ENCODE assay signal across 8 mouse cellular contexts in the genomic region with DNA sequence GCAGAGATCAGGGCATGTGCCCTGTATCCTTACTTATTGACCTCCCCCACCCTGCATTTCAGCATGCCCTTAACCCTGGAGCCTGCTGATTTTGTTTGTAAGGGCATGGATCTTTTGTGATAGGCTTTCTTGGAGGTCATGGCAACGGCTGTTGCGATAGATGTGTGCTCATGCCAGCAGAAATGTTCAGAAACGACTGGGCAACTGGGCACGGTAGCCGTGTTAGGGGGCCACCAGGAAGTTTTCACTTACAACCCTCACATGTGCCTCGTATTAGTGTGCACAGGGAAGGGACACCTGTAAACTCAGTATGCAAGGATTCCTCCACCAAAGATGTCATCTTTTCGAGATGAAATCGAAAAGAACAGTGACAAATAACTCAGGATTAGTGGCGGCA. TPM values are rescaled to one million over a fixed set of nuclear protein-coding genes. Genes with fewer than 3 reads are reported as not detected.
DNase-seq lines count a peak whose midpoint lies in the region; ATAC-seq and TF ChIP-seq lines count a peak whose summit lies in the region.

No protein-coding gene starts in this region.

- H3K4me1 ChIP-seq in limb, embryonic 14.5 days (ENCODE audit: control insufficient read depth, insufficient read depth, low read length), result peaks cover 12% of the 10 kb centered on the region
- H3K4me1 ChIP-seq in stomach, embryonic 16.5 days (ENCODE audit: control insufficient read depth, insufficient read depth, low read length), result peaks cover 11% of the 10 kb centered on the region

- H3K4me3 ChIP-seq in limb, embryonic 14.5 days (replicated peaks; ENCODE audit: low read length), result peak overlapping the region; percentile 46
- H3K4me3 ChIP-seq in stomach, embryonic 16.5 days (replicated peaks; ENCODE audit: low read length), result peak overlapping the region; percentile 56

- no peaks in the 10 kb centered on the region for H3K9me3 ChIP-seq in limb, embryonic 14.5 days (ENCODE audit: control insufficient read depth, low read length)
- no peaks in the 10 kb centered on the region for H3K9me3 ChIP-seq in stomach, embryonic 16.5 days (replicated peaks; ENCODE audit: control insufficient read depth, low read length)

- no peak for TF ChIP-seq POLR2A in limb, embryonic 14.5 days (IDR thresholded peaks at IDR 0.05; ENCODE audit: borderline replicate concordance, extremely low read depth, insufficient read depth, insufficient read length)

- peak overlapping the region; percentile 86 for H3K4me2 ChIP-seq in limb, embryonic 14.5 days (replicated peaks; ENCODE audit: low read depth, low read length, severe bottlenecking)
- H3K4me2 ChIP-seq in stomach, embryonic 16.5 days (ENCODE audit: low read depth, low read length), result peak overlapping the region; percentile 93

- H3K27me3 ChIP-seq in limb, embryonic 14.5 days (ENCODE audit: control insufficient read depth, insufficient read depth, low read length), result no peaks in the 10 kb centered on the region
- no peaks in the 10 kb centered on the region for H3K27me3 ChIP-seq in stomach, embryonic 16.5 days (ENCODE audit: control insufficient read depth, insufficient read depth, low read length)

- peak overlapping the region; percentile 76; the same call in 1 of the 2 replicates for H3K27ac ChIP-seq in limb, embryonic 14.5 days (replicated peaks; ENCODE audit: low read depth, low read length)
- H3K27ac ChIP-seq in stomach, embryonic 16.5 days (ENCODE audit: low read length), result peak overlapping the region; percentile 94

- no peaks in the 10 kb centered on the region for H3K36me3 ChIP-seq in limb, embryonic 14.5 days (ENCODE audit: control insufficient read depth, insufficient read depth, low read length)
- H3K36me3 ChIP-seq in stomach, embryonic 16.5 days (ENCODE audit: control insufficient read depth, insufficient read depth, low read length), result no peaks in the 10 kb centered on the region

- no peak for DNase-seq in cerebellum, postnatal 10 days
- DNase-seq in ovary, adult 18-20 months (ENCODE audit: low spot score), result peak; percentile 16
- DNase-seq in ovary, postnatal 36 days (ENCODE audit: low spot score), result no peak
- DNase-seq in limb, embryonic 14.5 days (ENCODE audit: low spot score), result no peak
- no peak for DNase-seq in left cerebral cortex, adult 11 months (ENCODE audit: low spot score)
- DNase-seq in thymus, postnatal 10 days (ENCODE audit: low spot score in 2 of 2), result no peak

- 26% methylated on average over 9 of the region's 9 CpGs for WGBS in limb, embryonic 14.5 days
- WGBS in stomach, embryonic 16.5 days, result 26% methylated on average over 9 of the region's 9 CpGs

- H3K9ac ChIP-seq in limb, embryonic 14.5 days (ENCODE audit: low read depth, low read length, severe bottlenecking), result peak overlapping the region; percentile 72
- H3K9ac ChIP-seq in stomach, embryonic 16.5 days (ENCODE audit: low read length), result peak overlapping the region; percentile 87

- 0 out of 2 replicates have a peak, but pooled peaks have one; percentile 15 for ATAC-seq in cerebellum, adult (ENCODE audit: insufficient number of reproducible peaks, low FRiP score, low TSS enrichment)
- ATAC-seq in limb, embryonic 14.5 days (ENCODE audit: low FRiP score, low read depth), result no peak
- ATAC-seq in stomach, embryonic 16.5 days (ENCODE audit: insufficient read depth, low FRiP score), result peak; percentile 15; the same call in 1 of the 2 replicates

RNA-seq across cellular contexts. Expression of gene Echdc3, which starts 0.5 kb away (rescaled TPM):
- 4.3 and 4.8 TPM in 2 replicates for polyA plus RNA-seq in limb, embryonic 14.5 days (2012; rRNA removed)
- polyA plus RNA-seq in limb, embryonic 14.5 days (2014; fragmentation: Nextera tagmentation; extraction: Ambion mirVana), result 5.0 and 5.7 TPM in 2 replicates
- 12.1 and 13.6 TPM in 2 replicates for polyA plus RNA-seq in stomach, embryonic 16.5 days (2015; fragmentation: Nextera tagmentation; extraction: Ambion mirVana)
